Mouse (Mus musculus): Measurements from ENCODE around the gene Kcnc2. TPM values are rescaled to one million over a fixed set of nuclear protein-coding genes. Genes with fewer than 3 reads are reported as not detected.

The Kcnc2 gene
- total RNA-seq, 2 experiments from 2014 or later: 65.5 to 72.4 TPM

Other genes starting within 250 kb of the Kcnc2 start
- not detected for gene Glipr1l1, start 210.9 kb upstream of the Kcnc2 start, total RNA-seq (2021)
- not detected for gene Glipr1l2, start 187.8 kb upstream of the Kcnc2 start, total RNA-seq (2021)
- not detected for gene Glipr1l3, start 110.8 kb upstream of the Kcnc2 start, total RNA-seq (2021)
- gene Caps2, start 107.5 kb upstream of the Kcnc2 start, total RNA-seq (2021): under 1 TPM; 0.48 TPM